Mouse (Mus musculus): ENCODE data around the gene Galnt10. TPM values are rescaled to one million over a fixed set of nuclear protein-coding genes. Genes with fewer than 3 reads are reported as not detected.

Gene Galnt10
- polyA plus RNA-seq, 1 experiment from 2014 or later: 12.6 TPM

GRCm38 (mm10) chr11:57614502-57614901 is 30.7 kb upstream of the Galnt10 start:
- H3K4me3 ChIP-seq (ENCODE audit: low read depth, low read length): no peak overlapping the region
- H3K9ac ChIP-seq (ENCODE audit: low read length): no peak overlapping the region
- 0 out of 2 replicates have a peak, but pooled peaks cover 3% of the 10 kb centered on the region for H3K4me1 ChIP-seq (ENCODE audit: control insufficient read depth, insufficient read depth, low read length)
- H3K27me3 ChIP-seq (ENCODE audit: control insufficient read depth, insufficient read depth, low read length): no peaks in the 10 kb centered on the region
- WGBS: 82% methylated on average over 9 of the region's 9 CpGs
- H3K27ac ChIP-seq (ENCODE audit: low read depth, low read length): no peak overlapping the region
- DNase-seq (ENCODE audit: low spot score): no peak
- H3K36me3 ChIP-seq (ENCODE audit: control insufficient read depth, insufficient read depth, low read length): no peaks in the 10 kb centered on the region
- no peak for ATAC-seq (ENCODE audit: insufficient read depth, low FRiP score, low TSS enrichment)
- H3K4me2 ChIP-seq (ENCODE audit: low read depth): no peak overlapping the region
- no peaks in the 10 kb centered on the region for H3K9me3 ChIP-seq (ENCODE audit: control insufficient read depth, low read length)

GRCm38 (mm10) chr11:57615286-57615685 is 30.0 kb upstream of the Galnt10 start:
- WGBS: 80% methylated on average over 9 of the region's 9 CpGs
- H3K27ac ChIP-seq (ENCODE audit: low read depth, low read length): no peak overlapping the region

GRCm38 (mm10) chr11:57615871-57616270 is 29.4 kb upstream of the Galnt10 start:
- no peak overlapping the region for H3K4me2 ChIP-seq (ENCODE audit: low read depth)
- no peak for ATAC-seq (ENCODE audit: insufficient read depth, low FRiP score, low TSS enrichment)
- H3K4me1 ChIP-seq (ENCODE audit: control insufficient read depth, insufficient read depth, low read length): 0 out of 2 replicates have a peak, but pooled peaks cover 3% of the 10 kb centered on the region
- WGBS: 56% methylated on average over 13 of the region's 13 CpGs
- no peaks in the 10 kb centered on the region for H3K36me3 ChIP-seq (ENCODE audit: control insufficient read depth, insufficient read depth, low read length)
- DNase-seq (ENCODE audit: low spot score): peak; percentile 43
- no peak overlapping the region for H3K27ac ChIP-seq (ENCODE audit: low read depth, low read length)
- no peaks in the 10 kb centered on the region for H3K9me3 ChIP-seq (ENCODE audit: control insufficient read depth, low read length)
- no peak overlapping the region for H3K9ac ChIP-seq (ENCODE audit: low read length)
- no peak overlapping the region for H3K4me3 ChIP-seq (ENCODE audit: low read depth, low read length)
- H3K27me3 ChIP-seq (ENCODE audit: control insufficient read depth, insufficient read depth, low read length): no peaks in the 10 kb centered on the region

More at GRCm38 (mm10) chr11:57615286-57615685, 30.0 kb upstream of the Galnt10 start:
- H3K9ac ChIP-seq (ENCODE audit: low read length): no peak overlapping the region
- H3K4me3 ChIP-seq (ENCODE audit: low read depth, low read length): no peak overlapping the region
- 0 out of 2 replicates have a peak, but pooled peaks cover 3% of the 10 kb centered on the region for H3K4me1 ChIP-seq (ENCODE audit: control insufficient read depth, insufficient read depth, low read length)
- no peak for ATAC-seq (ENCODE audit: insufficient read depth, low FRiP score, low TSS enrichment)
- H3K9me3 ChIP-seq (ENCODE audit: control insufficient read depth, low read length): no peaks in the 10 kb centered on the region
- H3K36me3 ChIP-seq (ENCODE audit: control insufficient read depth, insufficient read depth, low read length): no peaks in the 10 kb centered on the region
- H3K27me3 ChIP-seq (ENCODE audit: control insufficient read depth, insufficient read depth, low read length): no peaks in the 10 kb centered on the region
- no peak overlapping the region for H3K4me2 ChIP-seq (ENCODE audit: low read depth)
- no peak for DNase-seq (ENCODE audit: low spot score)

GRCm38 (mm10) chr11:57617526-57618264 is 27.5 kb upstream of the Galnt10 start:
- ATAC-seq (ENCODE audit: insufficient read depth, low FRiP score, low TSS enrichment) (no peak), DNase-seq (ENCODE audit: low spot score) (peak; percentile 33)
- 41% methylated on average over 15 of the region's 15 CpGs for WGBS
- no peak overlapping the region for H3K4me3 ChIP-seq (ENCODE audit: low read depth, low read length)
- no peak overlapping the region for H3K9ac ChIP-seq (ENCODE audit: low read length)
- 0 out of 2 replicates have a peak, but pooled peaks cover 3% of the 10 kb centered on the region for H3K4me1 ChIP-seq (ENCODE audit: control insufficient read depth, insufficient read depth, low read length)
- no peaks in the 10 kb centered on the region for H3K36me3 ChIP-seq (ENCODE audit: control insufficient read depth, insufficient read depth, low read length)
- H3K27me3 ChIP-seq (ENCODE audit: control insufficient read depth, insufficient read depth, low read length): no peaks in the 10 kb centered on the region
- H3K9me3 ChIP-seq (ENCODE audit: control insufficient read depth, low read length): no peaks in the 10 kb centered on the region
- H3K27ac ChIP-seq (ENCODE audit: low read depth, low read length): no peak overlapping the region
- H3K4me2 ChIP-seq (ENCODE audit: low read depth): no peak overlapping the region

GRCm38 (mm10) chr11:57621472-57621871 is 23.8 kb upstream of the Galnt10 start:
- no peak overlapping the region for H3K4me3 ChIP-seq (ENCODE audit: low read depth, low read length)
- H3K4me1 ChIP-seq (ENCODE audit: control insufficient read depth, insufficient read depth, low read length): no peaks in the 10 kb centered on the region
- no peak overlapping the region for H3K27ac ChIP-seq (ENCODE audit: low read depth, low read length)
- no peak overlapping the region for H3K4me2 ChIP-seq (ENCODE audit: low read depth)
- H3K9ac ChIP-seq (ENCODE audit: low read length): no peak overlapping the region
- ATAC-seq (ENCODE audit: insufficient read depth, low FRiP score, low TSS enrichment) (no peak), DNase-seq (ENCODE audit: low spot score) (no peak)
- no peaks in the 10 kb centered on the region for H3K36me3 ChIP-seq (ENCODE audit: control insufficient read depth, insufficient read depth, low read length)
- no peaks in the 10 kb centered on the region for H3K9me3 ChIP-seq (ENCODE audit: control insufficient read depth, low read length)
- no peaks in the 10 kb centered on the region for H3K27me3 ChIP-seq (ENCODE audit: control insufficient read depth, insufficient read depth, low read length)
- 83% methylated on average over 3 of the region's 3 CpGs for WGBS

GRCm38 (mm10) chr11:57621876-57622275 is 23.4 kb upstream of the Galnt10 start:
- no peak for DNase-seq (ENCODE audit: low spot score)
- Histone ChIP-seq H3K9me3 (ENCODE audit: control insufficient read depth, low read length) (no peaks in the 10 kb centered on the region), H3K4me1 (ENCODE audit: control insufficient read depth, insufficient read depth, low read length) (no peaks in the 10 kb centered on the region), H3K4me3 (ENCODE audit: low read depth, low read length) (no peak overlapping the region), H3K36me3 (ENCODE audit: control insufficient read depth, insufficient read depth, low read length) (no peaks in the 10 kb centered on the region), H3K4me2 (ENCODE audit: low read depth) (no peak overlapping the region), H3K9ac (ENCODE audit: low read length) (no peak overlapping the region), H3K27me3 (ENCODE audit: control insufficient read depth, insufficient read depth, low read length) (no peaks in the 10 kb centered on the region), H3K27ac (ENCODE audit: low read depth, low read length) (no peak overlapping the region)
- ATAC-seq (ENCODE audit: insufficient read depth, low FRiP score, low TSS enrichment): no peak

GRCm38 (mm10) chr11:57624490-57624893 is 20.8 kb upstream of the Galnt10 start:
- H3K27ac ChIP-seq (ENCODE audit: low read depth, low read length): no peak overlapping the region
- H3K9ac ChIP-seq (ENCODE audit: low read length): no peak overlapping the region
- peak; percentile 32 for DNase-seq (ENCODE audit: low spot score)
- no peaks in the 10 kb centered on the region for H3K36me3 ChIP-seq (ENCODE audit: control insufficient read depth, insufficient read depth, low read length)
- no peak overlapping the region for H3K4me3 ChIP-seq (ENCODE audit: low read depth, low read length)
- no peak for ATAC-seq (ENCODE audit: insufficient read depth, low FRiP score, low TSS enrichment)
- 46% methylated on average over 5 of the region's 5 CpGs for WGBS
- H3K4me2 ChIP-seq (ENCODE audit: low read depth): no peak overlapping the region
- H3K9me3 ChIP-seq (ENCODE audit: control insufficient read depth, low read length): no peaks in the 10 kb centered on the region
- H3K4me1 ChIP-seq (ENCODE audit: control insufficient read depth, insufficient read depth, low read length): no peaks in the 10 kb centered on the region
- no peaks in the 10 kb centered on the region for H3K27me3 ChIP-seq (ENCODE audit: control insufficient read depth, insufficient read depth, low read length)

- no peaks in the 10 kb centered on the region for H3K27me3 ChIP-seq (ENCODE audit: control insufficient read depth, insufficient read depth, low read length)
- H3K27ac ChIP-seq (ENCODE audit: low read depth, low read length): no peak overlapping the region
- H3K4me1 ChIP-seq (ENCODE audit: control insufficient read depth, insufficient read depth, low read length): no peaks in the 10 kb centered on the region
- no peak overlapping the region for H3K4me2 ChIP-seq (ENCODE audit: low read depth)
- no peak for DNase-seq (ENCODE audit: low spot score)
- no peaks in the 10 kb centered on the region for H3K36me3 ChIP-seq (ENCODE audit: control insufficient read depth, insufficient read depth, low read length)
- ATAC-seq (ENCODE audit: insufficient read depth, low FRiP score, low TSS enrichment): no peak
- H3K9me3 ChIP-seq (ENCODE audit: control insufficient read depth, low read length): no peaks in the 10 kb centered on the region
- H3K9ac ChIP-seq (ENCODE audit: low read length): no peak overlapping the region
- H3K4me3 ChIP-seq (ENCODE audit: low read depth, low read length): no peak overlapping the region
Measured at GRCm38 (mm10) chr11:57625465-57625864, 19.8 kb upstream of the Galnt10 start.

GRCm38 (mm10) chr11:57627086-57627735 is 18.0 kb upstream of the Galnt10 start:
- H3K27me3 ChIP-seq (ENCODE audit: control insufficient read depth, insufficient read depth, low read length): no peaks in the 10 kb centered on the region
- no peak overlapping the region for H3K9ac ChIP-seq (ENCODE audit: low read length)
- no peak overlapping the region for H3K4me2 ChIP-seq (ENCODE audit: low read depth)
- WGBS: 66% methylated on average over 9 of the region's 9 CpGs
- no peaks in the 10 kb centered on the region for H3K4me1 ChIP-seq (ENCODE audit: control insufficient read depth, insufficient read depth, low read length)
- H3K36me3 ChIP-seq (ENCODE audit: control insufficient read depth, insufficient read depth, low read length): no peaks in the 10 kb centered on the region
- no peak overlapping the region for H3K27ac ChIP-seq (ENCODE audit: low read depth, low read length)
- no peaks in the 10 kb centered on the region for H3K9me3 ChIP-seq (ENCODE audit: control insufficient read depth, low read length)
- DNase-seq (ENCODE audit: low spot score): peak; percentile 46
- no peak for ATAC-seq (ENCODE audit: insufficient read depth, low FRiP score, low TSS enrichment)
- H3K4me3 ChIP-seq (ENCODE audit: low read depth, low read length): no peak overlapping the region
